Mouse (Mus musculus): ENCODE results near the gene Krt12.

DNA sequence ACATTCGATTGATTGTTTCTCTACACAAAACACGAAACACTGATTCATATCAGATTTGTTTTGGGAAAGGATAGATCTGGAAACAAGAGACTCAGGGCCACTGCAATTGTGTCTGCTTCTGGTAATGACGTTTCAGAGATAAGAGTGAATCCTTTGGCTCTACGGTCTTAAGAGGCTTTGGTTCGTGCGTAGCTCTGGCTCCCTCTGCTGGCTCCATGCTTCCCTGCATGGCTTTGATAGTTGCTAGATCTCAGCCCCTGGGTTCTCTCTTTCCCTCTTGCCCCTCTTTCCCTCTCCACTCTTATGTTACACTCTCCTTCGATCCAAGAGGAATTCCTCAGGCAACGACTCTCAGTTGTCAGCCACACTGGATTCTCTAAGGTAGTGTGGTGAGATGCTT is 41.1 kb upstream of the Krt12 start:
- peak; percentile 91 for TF ChIP-seq CTCF (IDR thresholded peaks at IDR 0.05; ENCODE audit: low read depth)
- no peak for TF ChIP-seq EP300 (IDR thresholded peaks at IDR 0.05; ENCODE audit: low read depth)

Measured in liver, postnatal 0 days (tissue).